Mouse (Mus musculus) forebrain, embryonic 13.5 days (tissue): ENCODE results near the gene Ccr8. TPM values are rescaled to one million over a fixed set of nuclear protein-coding genes. Genes with fewer than 3 reads are reported as not detected.

Source experiments
- ATAC-seq: fragments of 200-750 bp; cut with Nextera tagmentation; 2 replicates; pipeline ENCODE4 v1.8.0; 2017
- H3K27ac ChIP-seq: fragments of 300-500 bp; sonication (generic); 2 replicates; pipeline ENCODE4 v1.5.1; 2015; ENCODE audit warnings: inconsistent platforms, mild to moderate bottlenecking, moderate library complexity
- H3K27me3 ChIP-seq: fragments of 300-500 bp; sonication (generic); 2 replicates; pipeline ENCODE4 v1.6.1; 2015; ENCODE audit warnings: mild to moderate bottlenecking, inconsistent platforms
- H3K36me3 ChIP-seq: fragments of 300-500 bp; sonication (generic); 2 replicates; pipeline ENCODE4 v1.6.1; 2015; ENCODE audit warnings: mild to moderate bottlenecking, inconsistent platforms; ENCODE audit not compliant: poor library complexity, severe bottlenecking
- H3K4me1 ChIP-seq: fragments of 300-500 bp; sonication (generic); 2 replicates; pipeline ENCODE4 v1.6.1; 2015; ENCODE audit warnings: inconsistent platforms
- H3K4me2 ChIP-seq: fragments of 300-500 bp; sonication (generic); 2 replicates; pipeline ENCODE4 v1.6.1; 2015; ENCODE audit warnings: inconsistent platforms, mild to moderate bottlenecking, moderate library complexity
- H3K4me3 ChIP-seq: fragments of 300-500 bp; sonication (generic); 2 replicates; pipeline ENCODE4 v1.5.1; 2015; ENCODE audit warnings: mild to moderate bottlenecking, inconsistent platforms
- H3K9ac ChIP-seq: fragments of 300-500 bp; sonication (generic); 2 replicates; pipeline ENCODE4 v1.6.1; 2015; ENCODE audit warnings: mild to moderate bottlenecking, inconsistent platforms
- H3K9me3 ChIP-seq: fragments of 300-500 bp; sonication (generic); replicated peaks from 2 replicates; pipeline ENCODE4 v1.6.1; 2016; ENCODE audit warnings: inconsistent platforms
- WGBS: fragments of 180-500 bp; shearing (Covaris S2); methylation state at CpG from one replicate; pipeline ENCODE4 v1.1.7; 2015; 5-methylcytosine and 5-hydroxymethylcytosine counted together
- polyA plus RNA-seq: library from polyadenylated mRNA; unstranded; fragments of >200 nt; fragmentation: Nextera tagmentation; extraction: Ambion mirVana; gene quantifications from 2 replicates; pipeline ENCODE4 v1.2.1, GENCODE M21; 2015

Ccr8 gene
- polyA plus RNA-seq = not detected in 2 replicates

DNA sequence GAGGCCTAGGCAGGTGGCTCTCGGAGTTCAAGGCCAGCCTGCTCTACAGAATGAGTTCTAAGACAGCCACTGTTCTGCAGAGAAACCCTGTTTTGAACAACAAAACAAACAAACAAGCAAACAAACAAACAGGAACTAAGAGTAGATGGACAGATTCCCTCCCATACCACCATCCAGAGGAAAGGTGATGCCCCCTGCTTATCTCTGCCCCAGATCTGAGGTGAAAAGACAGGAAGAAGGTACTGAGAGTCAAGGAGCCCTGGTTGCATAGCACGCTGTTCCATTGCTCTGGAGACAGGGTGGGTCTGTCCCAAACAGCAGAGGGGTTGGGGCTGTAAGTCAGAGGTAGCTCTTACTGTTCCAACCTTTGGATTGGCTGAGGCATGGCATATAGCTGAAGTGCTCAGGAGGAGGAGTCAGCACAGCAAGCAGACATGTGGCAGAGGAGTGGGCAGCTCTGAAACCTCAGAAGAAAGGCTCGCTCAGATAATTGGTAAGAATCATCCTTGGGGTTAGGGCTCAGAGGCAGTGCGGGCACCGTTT is at the start of gene Ccr8:
Gene Ccr8 (plus strand): TSS at position 419 of the 543 bp plus-strand sequence.
- Histone ChIP-seq H3K4me1 (no peaks in the 10 kb centered on the region), H3K27me3 (no peaks in the 10 kb centered on the region), H3K27ac (no peak within 1 kb of the TSS), H3K9ac (no peak within 1 kb of the TSS), H3K36me3 (no peaks in the 10 kb centered on the region), H3K9me3 (no peaks in the 10 kb centered on the region), H3K4me3 (no peak within 1 kb of the TSS), H3K4me2 (no peak within 1 kb of the TSS)
- WGBS = 77% methylated on average over 5 of the region's 5 CpGs
- no peak for ATAC-seq

DNA sequence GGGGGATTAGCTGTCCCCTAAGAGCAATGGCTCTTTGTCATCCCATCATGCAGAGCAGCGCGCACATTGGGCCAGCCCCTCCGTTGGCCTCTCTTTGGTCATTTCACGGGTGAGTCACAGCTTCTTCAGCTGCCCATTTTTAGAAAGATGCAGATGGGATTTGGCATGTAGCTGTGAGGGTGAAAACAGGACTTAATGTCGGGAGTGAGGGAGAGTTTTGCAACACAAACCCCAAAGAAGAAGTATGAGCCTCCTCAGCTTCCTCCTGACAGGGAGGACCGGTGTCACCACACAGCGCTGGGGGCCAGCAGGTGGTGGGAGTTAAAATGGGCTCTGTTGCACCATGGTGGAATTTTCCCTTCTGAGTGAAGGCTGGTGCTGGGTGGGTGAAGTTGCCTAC is 48.8 kb upstream of the Ccr8 start:
- ATAC-seq = no peak
- WGBS = 84% methylated on average over 7 of the region's 7 CpGs
- Histone ChIP-seq H3K9ac (no peak overlapping the region), H3K27me3 (no peaks in the 10 kb centered on the region), H3K4me3 (no peak overlapping the region), H3K9me3 (0 out of 2 replicates have a peak, but pooled peaks cover 4% of the 10 kb centered on the region), H3K27ac (no peak overlapping the region), H3K4me2 (no peak overlapping the region), H3K4me1 (no peaks in the 10 kb centered on the region), H3K36me3 (no peaks in the 10 kb centered on the region)

DNA sequence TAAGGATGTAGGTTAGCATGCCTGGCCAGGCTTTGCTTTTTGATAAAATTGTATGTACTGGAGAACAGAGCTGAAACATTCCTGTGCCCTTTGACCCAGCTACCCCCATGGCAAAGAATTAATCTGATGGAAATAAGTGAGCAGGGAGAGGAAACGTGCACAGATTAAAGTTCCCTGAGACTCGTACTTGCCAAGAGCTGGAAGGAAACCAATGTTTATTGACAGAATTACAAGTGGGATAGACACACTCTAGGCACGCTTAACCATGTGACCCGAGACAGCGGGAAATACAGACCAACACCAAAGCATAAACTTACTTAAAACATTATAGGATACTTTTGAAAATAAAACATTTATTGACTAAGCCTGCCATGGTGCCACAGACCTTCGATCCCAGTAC is 43.4 kb upstream of the Ccr8 start:
- WGBS = 71% methylated on average over 6 of the region's 6 CpGs
- Histone ChIP-seq H3K27me3 (no peaks in the 10 kb centered on the region), H3K27ac (no peak overlapping the region), H3K4me1 (no peaks in the 10 kb centered on the region), H3K9me3 (no peaks in the 10 kb centered on the region), H3K9ac (no peak overlapping the region), H3K4me2 (no peak overlapping the region), H3K36me3 (no peaks in the 10 kb centered on the region), H3K4me3 (no peak overlapping the region)
- no peak for ATAC-seq

DNA sequence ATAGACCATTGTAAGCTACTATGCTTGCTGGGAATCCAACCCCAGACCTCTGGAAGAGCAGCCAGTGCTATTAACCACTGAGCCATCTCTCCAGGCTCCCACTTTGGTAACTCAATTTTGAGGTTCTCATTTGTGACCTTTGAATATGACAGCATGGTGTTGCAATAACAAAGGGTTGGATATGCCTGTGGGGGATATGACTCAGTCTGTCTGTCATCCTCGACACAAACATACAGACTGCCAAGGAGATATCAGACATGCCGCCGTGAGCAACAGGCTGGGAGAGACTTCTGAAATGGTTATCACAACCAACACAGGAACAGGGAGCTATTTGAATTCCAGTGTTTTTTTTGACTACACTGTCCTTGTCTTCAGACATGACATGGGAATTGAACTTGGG is 42.5 kb upstream of the Ccr8 start:
- WGBS = 91% methylated on average over 3 of the region's 3 CpGs
- ATAC-seq = no peak
- H3K27me3 ChIP-seq = no peaks in the 10 kb centered on the region

DNA sequence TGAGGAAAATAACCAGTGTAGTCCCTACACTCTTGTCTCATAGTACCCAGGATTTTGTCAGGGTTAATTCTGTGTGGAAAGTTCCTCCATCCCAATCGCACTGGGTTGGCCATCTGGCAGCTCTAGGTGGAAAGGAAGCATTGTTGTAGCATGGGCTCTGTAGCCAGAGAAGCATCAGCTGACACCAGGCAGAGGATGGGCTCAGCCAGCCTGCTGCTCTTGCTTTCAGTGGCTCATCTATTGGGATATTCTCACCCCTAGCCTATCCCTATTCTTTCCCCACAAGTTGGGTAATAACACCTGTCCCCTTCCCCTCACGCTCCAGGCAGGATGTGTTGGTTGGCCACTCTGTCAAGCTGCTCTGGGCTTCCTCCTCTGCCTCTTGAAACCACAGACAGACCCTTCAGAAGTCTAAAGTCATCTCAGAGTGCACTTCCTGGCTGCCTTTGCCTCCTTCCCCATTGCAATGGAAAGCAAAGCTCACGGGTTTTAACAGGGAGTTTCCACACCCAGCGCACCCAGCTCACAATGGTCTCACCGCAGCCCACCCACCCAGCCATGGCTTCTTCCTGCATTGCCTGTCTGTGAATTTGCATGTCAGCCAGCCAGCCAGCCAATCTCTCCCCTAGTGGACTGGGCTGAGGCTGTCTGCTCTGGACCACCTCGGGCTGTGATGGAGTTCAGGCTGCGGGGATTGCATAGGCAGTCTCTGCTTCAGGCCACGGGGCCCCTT is 37.2 kb upstream of the Ccr8 start:
- WGBS = 46% methylated on average over 8 of the region's 8 CpGs
- H3K4me3 ChIP-seq = no peak overlapping the region
- no peaks in the 10 kb centered on the region for H3K4me1 ChIP-seq
- no peak overlapping the region for H3K27ac ChIP-seq
- no peak overlapping the region for H3K9ac ChIP-seq
- H3K36me3 ChIP-seq = no peaks in the 10 kb centered on the region
- no peak for ATAC-seq
- no peaks in the 10 kb centered on the region for H3K9me3 ChIP-seq
- no peak overlapping the region for H3K4me2 ChIP-seq
- H3K27me3 ChIP-seq = no peaks in the 10 kb centered on the region

More for the DNA sequence above, 42.5 kb upstream of the Ccr8 start:
- Histone ChIP-seq H3K9ac (no peak overlapping the region), H3K27ac (no peak overlapping the region), H3K4me2 (no peak overlapping the region), H3K36me3 (no peaks in the 10 kb centered on the region), H3K9me3 (no peaks in the 10 kb centered on the region), H3K4me1 (no peaks in the 10 kb centered on the region), H3K4me3 (no peak overlapping the region)

DNA sequence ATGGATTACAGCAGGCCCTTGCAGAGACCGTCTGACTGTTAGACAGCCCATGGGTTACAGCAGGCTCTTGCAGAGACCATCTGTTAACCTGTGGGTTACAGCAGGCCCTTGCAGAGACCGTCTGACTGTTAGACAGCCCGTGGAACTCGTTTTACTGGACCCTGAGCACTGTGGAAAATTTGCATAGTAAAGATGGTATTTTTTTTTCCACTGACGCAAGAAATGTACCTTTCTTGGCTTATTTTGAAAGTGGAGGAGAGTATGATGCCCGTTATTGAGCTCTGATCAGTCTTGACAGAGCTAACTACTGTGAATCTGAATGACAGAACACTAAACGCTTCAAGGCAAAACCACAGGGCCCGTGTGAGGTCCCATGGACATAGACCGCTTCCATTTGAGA is 35.7 kb upstream of the Ccr8 start:
- no peak for ATAC-seq
- no peak overlapping the region for H3K9ac ChIP-seq
- 83% methylated on average over 9 of the region's 9 CpGs for WGBS
- H3K36me3 ChIP-seq = no peaks in the 10 kb centered on the region
- no peaks in the 10 kb centered on the region for H3K27me3 ChIP-seq
- no peaks in the 10 kb centered on the region for H3K4me1 ChIP-seq
- H3K9me3 ChIP-seq = no peaks in the 10 kb centered on the region
- H3K27ac ChIP-seq = no peak overlapping the region
- H3K4me3 ChIP-seq = no peak overlapping the region
- H3K4me2 ChIP-seq = no peak overlapping the region

DNA sequence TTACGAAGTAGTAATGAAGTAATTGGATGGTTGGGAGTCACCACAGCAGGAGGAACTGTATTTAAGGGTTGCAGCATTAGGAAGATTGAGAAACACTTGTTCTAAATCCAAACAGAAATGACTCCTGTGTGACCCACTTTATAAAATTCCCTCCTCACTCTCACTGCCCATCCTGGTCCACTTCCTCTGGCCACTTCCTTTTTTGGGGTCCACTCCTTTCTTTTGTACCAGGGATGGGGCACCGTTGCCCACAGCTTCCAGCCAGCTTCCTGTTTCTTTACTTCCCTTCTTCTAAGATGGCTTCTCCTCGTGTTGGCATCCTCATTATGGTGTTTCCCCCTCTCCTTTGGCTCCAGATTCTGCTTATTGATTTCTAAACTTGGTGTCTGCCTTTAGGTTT is 33.2 kb upstream of the Ccr8 start:
- Histone ChIP-seq H3K9ac (no peak overlapping the region), H3K9me3 (no peaks in the 10 kb centered on the region), H3K27me3 (no peaks in the 10 kb centered on the region), H3K4me3 (no peak overlapping the region), H3K4me2 (no peak overlapping the region), H3K27ac (no peak overlapping the region), H3K4me1 (no peaks in the 10 kb centered on the region), H3K36me3 (no peaks in the 10 kb centered on the region)
- 68% methylated on average over 3 of the region's 3 CpGs for WGBS
- ATAC-seq = no peak

DNA sequence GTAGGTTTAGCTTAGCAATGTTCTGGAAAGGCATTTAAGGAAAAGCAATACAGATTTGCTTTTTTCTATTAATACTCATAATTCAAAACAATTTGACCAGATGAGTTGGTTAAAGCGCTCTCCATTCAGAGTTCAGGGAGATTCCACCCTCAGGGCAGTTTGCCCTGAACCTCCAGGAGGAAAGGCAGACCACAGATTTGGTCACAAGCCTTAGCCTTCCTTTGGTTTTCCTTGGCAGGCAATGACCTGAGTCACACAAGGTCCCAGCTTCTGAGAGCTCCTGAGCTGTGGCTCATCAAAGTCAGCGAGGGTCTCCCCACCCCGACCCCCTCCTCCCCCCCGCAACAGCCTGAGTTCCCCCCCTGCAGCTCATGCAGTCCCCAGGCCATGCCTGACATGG is 27.6 kb upstream of the Ccr8 start:
- Histone ChIP-seq H3K27me3 (no peaks in the 10 kb centered on the region), H3K4me1 (no peaks in the 10 kb centered on the region), H3K4me2 (no peak overlapping the region), H3K36me3 (no peaks in the 10 kb centered on the region), H3K27ac (no peak overlapping the region), H3K4me3 (no peak overlapping the region), H3K9ac (no peak overlapping the region), H3K9me3 (no peaks in the 10 kb centered on the region)
- no peak for ATAC-seq
- WGBS = 85% methylated on average over 4 of the region's 4 CpGs

DNA sequence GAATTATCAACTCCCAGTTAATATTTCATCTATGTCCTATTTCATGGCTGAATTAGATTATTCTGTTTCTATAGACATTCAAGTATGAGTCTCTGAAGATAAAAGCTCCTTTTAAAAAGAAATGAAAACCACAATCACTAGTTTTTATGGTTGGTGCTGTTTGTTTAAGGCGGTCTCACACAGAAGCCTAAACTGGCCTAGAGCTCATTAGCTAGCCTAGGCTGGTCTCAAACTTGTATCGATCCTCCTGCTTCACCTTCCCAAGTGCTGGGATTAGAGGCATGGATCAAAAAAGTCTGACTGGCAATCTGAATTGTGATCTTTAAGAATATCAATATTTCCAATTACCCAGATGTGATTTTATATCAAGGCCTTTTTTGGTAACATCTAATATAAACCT is 24.3 kb upstream of the Ccr8 start:
- ATAC-seq = no peak
- WGBS = 91% methylated on average over 2 of the region's 2 CpGs
- no peaks in the 10 kb centered on the region for H3K9me3 ChIP-seq
- no peaks in the 10 kb centered on the region for H3K36me3 ChIP-seq
- no peak overlapping the region for H3K27ac ChIP-seq
- no peak overlapping the region for H3K4me2 ChIP-seq
- H3K4me3 ChIP-seq = no peak overlapping the region
- no peaks in the 10 kb centered on the region for H3K4me1 ChIP-seq
- no peak overlapping the region for H3K9ac ChIP-seq
- no peaks in the 10 kb centered on the region for H3K27me3 ChIP-seq

DNA sequence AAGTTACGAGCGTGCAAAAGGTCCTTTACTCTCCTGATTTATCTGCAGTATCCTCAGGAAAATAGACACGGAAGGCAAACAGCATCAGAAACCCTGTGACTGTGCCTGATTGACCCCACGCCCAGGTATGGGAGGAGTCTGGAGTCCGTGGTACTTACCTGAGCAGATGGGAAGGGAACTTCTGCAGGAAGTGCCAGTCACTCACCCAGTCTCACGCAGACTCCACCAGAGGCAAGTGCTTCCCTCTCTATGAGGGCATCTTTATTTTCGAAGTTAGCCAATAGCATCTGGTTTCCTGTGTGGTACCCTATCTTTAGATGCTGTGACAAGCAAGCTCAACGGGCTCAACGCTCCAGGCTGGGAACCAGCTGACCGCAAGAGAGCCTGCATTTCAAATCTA is 23.9 kb upstream of the Ccr8 start:
- Histone ChIP-seq H3K9me3 (no peaks in the 10 kb centered on the region), H3K4me1 (peaks cover 1% of the 10 kb centered on the region; the same call in 1 of the 2 replicates), H3K36me3 (no peaks in the 10 kb centered on the region), H3K4me2 (no peak overlapping the region), H3K27me3 (no peaks in the 10 kb centered on the region), H3K27ac (no peak overlapping the region), H3K9ac (no peak overlapping the region), H3K4me3 (no peak overlapping the region)
- WGBS = 68% methylated on average over 10 of the region's 10 CpGs
- no peak for ATAC-seq

DNA sequence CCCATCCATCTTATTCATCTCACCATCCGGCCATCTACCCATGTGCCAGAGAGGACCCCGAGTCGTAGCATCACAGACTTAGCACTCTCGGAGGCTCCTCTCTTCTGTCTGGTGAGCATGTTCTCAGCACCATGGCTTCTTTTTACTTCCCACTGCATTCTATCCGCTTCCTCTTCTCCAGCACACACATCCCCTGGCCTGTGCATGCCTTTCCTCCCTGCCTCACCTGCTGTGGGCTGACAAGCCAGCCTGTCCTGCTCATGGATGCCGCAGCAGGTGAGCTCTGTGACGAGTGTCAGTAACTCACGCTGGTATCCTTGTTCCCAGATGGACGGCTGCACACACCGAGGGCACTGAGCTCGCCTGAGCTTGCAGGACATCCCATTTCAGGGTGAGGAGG is 22.1 kb upstream of the Ccr8 start, which contains the start of gene Cx3cr1:
Gene Cx3cr1 (minus strand): TSS at position 101 of the 400 bp plus-strand sequence.
- no peak within 1 kb of the TSS for H3K9ac ChIP-seq
- H3K4me1 ChIP-seq = peaks cover 4% of the 10 kb centered on the region; the same call in 1 of the 2 replicates
- H3K4me3 ChIP-seq = no peak within 1 kb of the TSS
- H3K27ac ChIP-seq = no peak within 1 kb of the TSS
- H3K27me3 ChIP-seq = no peaks in the 10 kb centered on the region
- H3K36me3 ChIP-seq = no peaks in the 10 kb centered on the region
- WGBS = 87% methylated on average over 11 of the region's 11 CpGs
- H3K9me3 ChIP-seq = no peaks in the 10 kb centered on the region
- no peak for ATAC-seq
- H3K4me2 ChIP-seq = no peak within 1 kb of the TSS

DNA sequence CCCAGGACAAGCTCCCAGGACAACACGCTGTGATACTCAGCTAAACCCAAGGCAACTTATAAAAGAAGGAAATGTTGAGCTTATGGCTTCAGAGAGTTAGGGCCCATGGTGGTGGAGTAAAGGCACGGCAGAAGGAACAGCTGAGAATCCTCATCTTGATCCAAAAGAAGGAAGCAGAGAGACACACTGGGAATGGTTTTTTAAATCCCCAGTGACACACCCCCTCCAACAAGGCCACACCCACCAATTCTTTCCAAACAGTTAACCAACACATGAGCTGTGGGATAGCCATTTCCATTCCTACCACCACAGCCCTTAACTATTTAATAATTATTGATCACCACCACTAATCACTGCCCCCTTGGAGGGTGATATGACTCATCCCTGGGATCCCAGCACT is 20.7 kb upstream of the Ccr8 start:
- Histone ChIP-seq H3K4me2 (no peak overlapping the region), H3K36me3 (no peaks in the 10 kb centered on the region), H3K4me3 (no peak overlapping the region), H3K9me3 (no peaks in the 10 kb centered on the region), H3K9ac (no peak overlapping the region), H3K27ac (no peak overlapping the region), H3K27me3 (no peaks in the 10 kb centered on the region), H3K4me1 (peaks cover 4% of the 10 kb centered on the region; the same call in 1 of the 2 replicates)
- WGBS = 75% methylated on average over 2 of the region's 2 CpGs
- no peak for ATAC-seq

DNA sequence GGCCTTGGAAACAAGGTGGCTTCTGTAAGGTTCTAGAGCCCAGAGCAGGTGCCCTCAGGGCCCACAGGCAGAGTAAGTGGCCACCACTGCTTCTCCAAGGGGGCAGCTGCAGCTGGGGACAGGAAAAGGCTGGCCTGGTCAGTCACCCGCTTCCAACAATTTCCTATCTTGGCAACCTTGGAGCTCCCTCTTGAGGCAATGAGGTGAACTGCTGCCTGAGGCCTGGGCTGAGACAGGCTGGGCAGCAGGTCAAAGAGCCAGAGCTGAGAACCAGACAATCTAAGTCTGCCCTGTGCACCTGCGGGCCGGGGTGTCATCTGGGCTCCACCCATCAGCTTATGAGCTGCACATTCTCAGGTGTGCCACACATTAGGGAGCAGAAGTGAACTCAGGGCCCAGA is 18.7 kb upstream of the Ccr8 start:
- Histone ChIP-seq H3K4me3 (no peak overlapping the region), H3K27me3 (no peaks in the 10 kb centered on the region), H3K4me2 (no peak overlapping the region), H3K9ac (no peak overlapping the region), H3K4me1 (peaks cover 4% of the 10 kb centered on the region; the same call in 1 of the 2 replicates), H3K27ac (no peak overlapping the region), H3K36me3 (no peaks in the 10 kb centered on the region), H3K9me3 (no peaks in the 10 kb centered on the region)
- no peak; the same call in 1 of the 2 replicates for ATAC-seq
- WGBS = 35% methylated on average over 3 of the region's 3 CpGs
